Mouse (Mus musculus): ENCODE results near the gene Pdss1. TPM values are rescaled to one million over a fixed set of nuclear protein-coding genes. Genes with fewer than 3 reads are reported as not detected.
"Not testable (repeated sequence)": the region's sequence is repeated elsewhere in the genome, so short reads cannot be mapped to it uniquely, and the experiment has no call there.

The Pdss1 gene
- 23.4 and 25.9 TPM in 2 replicates for polyA plus RNA-seq (2014; fragmentation: Nextera tagmentation; extraction: Ambion mirVana)

DNA sequence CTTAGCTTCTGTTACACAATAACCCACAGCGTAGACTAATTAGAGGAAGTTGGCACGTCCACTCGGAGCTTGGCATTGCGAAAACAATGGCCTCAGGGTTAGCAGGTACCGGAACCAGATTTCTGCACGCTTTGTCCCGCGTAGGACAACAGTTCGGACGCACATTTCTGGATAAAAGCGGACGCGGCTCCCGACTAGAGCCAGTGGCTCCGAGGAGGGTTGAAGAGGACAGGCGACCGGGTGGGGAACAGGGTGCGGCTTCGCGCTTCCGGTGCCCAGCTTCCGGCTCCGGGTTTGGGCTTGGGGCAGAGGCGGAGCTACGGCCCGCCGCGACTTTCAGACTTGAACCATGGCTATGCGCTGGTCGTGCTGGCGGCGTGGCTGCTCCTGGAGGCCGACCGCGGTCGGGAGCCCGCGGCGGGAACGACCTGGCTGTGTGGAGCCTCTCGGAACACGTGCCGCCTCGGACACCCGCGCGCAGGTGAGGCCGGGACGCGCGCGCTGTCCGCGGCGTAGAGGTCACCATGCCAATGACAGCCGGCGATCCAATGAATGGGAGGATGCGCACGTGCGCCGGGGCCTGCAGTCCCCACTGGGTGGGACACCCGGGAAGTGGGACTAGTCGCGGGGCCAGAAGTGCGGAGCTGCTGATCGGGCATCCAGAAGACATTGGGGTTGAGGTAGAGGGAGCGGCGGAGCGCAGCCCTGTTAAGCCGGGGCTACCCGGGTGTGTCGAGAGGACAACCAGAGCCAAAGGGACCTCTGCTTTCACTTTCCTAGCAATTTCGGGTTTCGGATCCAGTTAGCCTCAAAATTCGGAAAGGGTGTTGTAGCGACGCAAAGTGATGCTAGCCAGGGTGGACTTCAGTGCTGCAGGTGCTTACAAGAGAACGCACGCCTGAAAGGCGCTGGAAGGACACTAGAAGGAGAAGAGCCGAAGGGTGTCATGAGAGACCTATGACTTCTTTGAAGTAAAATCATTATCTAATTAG, at the start of gene Pdss1:
Gene Pdss1, plus strand, starts transcription at position 241 of the 992 bp plus-strand sequence.
- peak within 1 kb of the TSS; percentile 71 for H3K4me3 ChIP-seq (ENCODE audit: low read depth, low read length)
- DNase-seq (ENCODE audit: low spot score, missing footprints): peak; percentile 97
- ATAC-seq (ENCODE audit: low FRiP score): peak; percentile 99
- H3K36me3 ChIP-seq (ENCODE audit: control insufficient read depth, insufficient read depth, low read length): no peaks in the 10 kb centered on the region
- under 1% methylated on average over 81 of the region's 81 CpGs for WGBS
- no peaks in the 10 kb centered on the region for H3K4me1 ChIP-seq (ENCODE audit: control insufficient read depth, insufficient read depth, low read length)
- peak within 1 kb of the TSS; percentile 82 for H3K9ac ChIP-seq (ENCODE audit: low read length)
- H3K9me3 ChIP-seq (ENCODE audit: control insufficient read depth, low read length): no peaks in the 10 kb centered on the region
- peak within 1 kb of the TSS; percentile 67 for H3K27ac ChIP-seq (ENCODE audit: low read depth, low read length)
- H3K4me2 ChIP-seq: peak within 1 kb of the TSS; percentile 58
- H3K27me3 ChIP-seq (ENCODE audit: control insufficient read depth, insufficient read depth, low read length): no peaks in the 10 kb centered on the region

DNA sequence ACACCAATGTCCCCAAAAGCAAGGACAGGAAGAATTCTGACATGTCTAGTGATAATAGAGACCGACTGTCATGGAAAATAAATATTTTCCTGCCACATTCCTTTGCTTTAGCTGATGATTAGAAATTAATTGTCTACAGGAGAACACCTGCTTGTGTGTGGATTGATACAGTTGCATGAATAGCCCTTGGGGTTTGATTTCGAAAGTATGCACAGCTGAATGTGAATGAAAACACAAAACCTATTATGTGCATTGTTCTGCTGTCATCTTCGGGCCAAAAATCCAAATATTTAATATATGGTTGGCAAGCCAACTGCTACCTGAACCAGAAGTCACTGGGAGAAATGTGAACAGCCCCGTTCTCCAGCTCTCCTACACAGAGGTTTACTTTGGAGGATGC, 43.4 kb upstream of the Pdss1 start:
- no peaks in the 10 kb centered on the region for H3K9me3 ChIP-seq (ENCODE audit: control insufficient read depth, low read length)
- H3K4me3 ChIP-seq (ENCODE audit: low read depth, low read length): no peak overlapping the region
- no peaks in the 10 kb centered on the region for H3K36me3 ChIP-seq (ENCODE audit: control insufficient read depth, insufficient read depth, low read length)
- DNase-seq (ENCODE audit: low spot score, missing footprints) (no peak), ATAC-seq (ENCODE audit: low FRiP score) (no peak)
- no peaks in the 10 kb centered on the region for H3K4me1 ChIP-seq (ENCODE audit: control insufficient read depth, insufficient read depth, low read length)
- WGBS: 86% methylated on average over 4 of the region's 4 CpGs
- H3K9ac ChIP-seq (ENCODE audit: low read length): no peak overlapping the region
- H3K27ac ChIP-seq (ENCODE audit: low read depth, low read length): no peak overlapping the region
- H3K4me2 ChIP-seq: no peak overlapping the region
- H3K27me3 ChIP-seq (ENCODE audit: control insufficient read depth, insufficient read depth, low read length): no peaks in the 10 kb centered on the region

DNA sequence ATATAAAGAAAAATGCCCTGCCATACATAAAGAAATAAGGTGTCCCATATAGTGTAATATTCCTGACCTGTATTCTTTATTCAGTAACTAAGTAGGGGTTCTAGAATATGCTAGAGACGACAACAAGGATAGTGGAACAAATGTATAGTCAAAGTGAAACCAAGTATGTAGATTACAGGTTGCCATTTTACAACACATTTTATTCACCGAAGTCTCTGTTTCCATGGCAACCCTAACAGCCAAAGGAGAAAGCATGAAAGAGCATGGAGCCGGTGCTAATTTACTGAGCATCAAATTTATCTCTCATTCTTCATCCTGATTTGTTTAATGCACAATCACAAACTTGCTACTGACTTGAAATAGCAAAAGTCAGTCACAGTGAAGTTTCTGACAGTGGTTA, 37.8 kb upstream of the Pdss1 start:
- 50% methylated on average over 3 of the region's 3 CpGs for WGBS
- Histone ChIP-seq H3K9me3 (ENCODE audit: control insufficient read depth, low read length) (no peaks in the 10 kb centered on the region), H3K27ac (ENCODE audit: low read depth, low read length) (no peak overlapping the region), H3K27me3 (ENCODE audit: control insufficient read depth, insufficient read depth, low read length) (no peaks in the 10 kb centered on the region), H3K36me3 (ENCODE audit: control insufficient read depth, insufficient read depth, low read length) (no peaks in the 10 kb centered on the region), H3K9ac (ENCODE audit: low read length) (no peak overlapping the region), H3K4me1 (ENCODE audit: control insufficient read depth, insufficient read depth, low read length) (no peaks in the 10 kb centered on the region), H3K4me2 (no peak overlapping the region), H3K4me3 (ENCODE audit: low read depth, low read length) (no peak overlapping the region)
- ATAC-seq (ENCODE audit: low FRiP score): no peak
- DNase-seq (ENCODE audit: low spot score, missing footprints): no peak

DNA sequence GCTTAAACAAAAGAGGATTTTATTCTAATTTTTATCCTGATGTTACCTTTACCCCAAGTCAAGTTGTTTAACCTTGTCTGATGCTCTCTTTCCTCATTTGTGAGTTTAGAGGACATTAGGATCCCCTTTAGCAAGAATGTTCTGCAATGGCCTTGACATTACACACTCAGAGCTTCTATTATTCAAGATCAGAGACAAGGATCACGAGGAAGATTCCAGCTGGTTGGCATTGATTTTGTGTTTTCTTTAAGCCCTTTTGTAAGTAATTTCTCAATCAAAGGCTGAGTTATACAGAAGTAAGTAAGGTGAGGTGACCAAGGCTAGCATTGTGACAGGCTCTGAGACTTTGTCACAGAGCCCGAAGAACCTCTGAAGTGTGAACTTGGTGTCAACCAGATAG, 33.1 kb upstream of the Pdss1 start:
- no peak for ATAC-seq (ENCODE audit: low FRiP score)
- no peak overlapping the region for H3K4me2 ChIP-seq
- no peaks in the 10 kb centered on the region for H3K9me3 ChIP-seq (ENCODE audit: control insufficient read depth, low read length)
- H3K4me3 ChIP-seq (ENCODE audit: low read depth, low read length): no peak overlapping the region
- WGBS: 84% methylated on average over 2 of the region's 2 CpGs
- H3K27me3 ChIP-seq (ENCODE audit: control insufficient read depth, insufficient read depth, low read length): no peaks in the 10 kb centered on the region
- no peaks in the 10 kb centered on the region for H3K4me1 ChIP-seq (ENCODE audit: control insufficient read depth, insufficient read depth, low read length)
- H3K9ac ChIP-seq (ENCODE audit: low read length): no peak overlapping the region
- no peaks in the 10 kb centered on the region for H3K36me3 ChIP-seq (ENCODE audit: control insufficient read depth, insufficient read depth, low read length)
- H3K27ac ChIP-seq (ENCODE audit: low read depth, low read length): no peak overlapping the region
- no peak for DNase-seq (ENCODE audit: low spot score, missing footprints)

DNA sequence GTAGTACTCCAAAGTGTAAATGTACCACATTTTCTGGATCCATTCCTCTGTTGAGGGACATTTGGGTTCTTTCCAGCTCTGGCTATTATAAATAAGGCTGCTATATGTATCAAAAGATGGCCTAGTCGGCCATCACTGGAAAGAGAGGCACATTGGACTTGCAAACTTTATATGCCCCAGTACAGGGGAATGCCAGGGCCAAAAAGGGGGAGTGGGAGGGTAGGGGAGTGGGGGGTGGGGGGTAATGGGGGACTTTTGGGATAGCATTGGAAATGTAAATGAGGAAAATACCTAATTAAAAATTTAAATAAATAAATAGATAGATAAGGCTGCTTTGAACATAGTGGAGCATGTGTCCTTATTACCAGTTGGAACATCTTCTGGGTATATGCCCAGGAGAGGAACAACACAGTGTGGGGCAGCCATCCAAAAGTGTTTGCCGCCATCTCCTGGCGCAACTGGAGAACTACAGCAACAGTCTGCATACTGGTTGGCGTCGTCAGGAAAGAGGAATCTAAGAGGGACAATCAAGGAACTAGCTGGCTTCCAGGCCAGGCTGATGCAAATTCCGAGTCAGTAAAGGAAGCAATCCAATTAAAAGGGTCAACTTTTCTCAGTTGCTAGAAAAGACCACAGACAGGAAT, 30.8 kb upstream of the Pdss1 start:
- H3K4me1 ChIP-seq (ENCODE audit: control insufficient read depth, insufficient read depth, low read length); H3K4me3 ChIP-seq (ENCODE audit: low read depth, low read length); H3K4me2 ChIP-seq; H3K9me3 ChIP-seq (ENCODE audit: control insufficient read depth, low read length); H3K27ac ChIP-seq (ENCODE audit: low read depth, low read length); H3K36me3 ChIP-seq (ENCODE audit: control insufficient read depth, insufficient read depth, low read length); H3K27me3 ChIP-seq (ENCODE audit: control insufficient read depth, insufficient read depth, low read length); H3K9ac ChIP-seq (ENCODE audit: low read length): not testable (repeated sequence)
- ATAC-seq (ENCODE audit: low FRiP score) (peak; percentile 94), DNase-seq (ENCODE audit: low spot score, missing footprints) (peak; percentile 92)
- 7% methylated on average over 6 of the region's 6 CpGs for WGBS

DNA sequence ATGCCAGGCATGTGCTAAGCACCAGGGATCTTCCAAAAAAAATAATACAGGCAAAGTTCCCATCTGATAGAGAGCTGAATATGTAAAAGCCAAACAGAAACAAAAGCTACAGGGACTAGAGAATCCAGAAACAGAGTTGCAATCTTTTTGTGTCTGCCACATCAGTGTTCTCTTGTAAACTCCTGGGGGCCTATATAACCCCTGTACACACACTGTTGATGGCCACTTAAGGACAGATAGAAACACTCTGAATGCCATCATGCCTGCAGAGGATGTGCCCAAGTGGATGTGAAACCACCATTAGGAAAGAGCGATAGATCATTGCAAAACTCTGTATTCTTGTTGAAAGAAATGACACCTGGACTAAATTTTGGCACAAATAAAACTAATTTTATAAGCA, 29.5 kb upstream of the Pdss1 start:
- no peak for DNase-seq (ENCODE audit: low spot score, missing footprints)
- Histone ChIP-seq H3K9ac (ENCODE audit: low read length) (no peak overlapping the region), H3K9me3 (ENCODE audit: control insufficient read depth, low read length) (no peaks in the 10 kb centered on the region), H3K4me2 (no peak overlapping the region), H3K4me1 (ENCODE audit: control insufficient read depth, insufficient read depth, low read length) (no peaks in the 10 kb centered on the region), H3K36me3 (ENCODE audit: control insufficient read depth, insufficient read depth, low read length) (no peaks in the 10 kb centered on the region), H3K27ac (ENCODE audit: low read depth, low read length) (no peak overlapping the region), H3K27me3 (ENCODE audit: control insufficient read depth, insufficient read depth, low read length) (no peaks in the 10 kb centered on the region), H3K4me3 (ENCODE audit: low read depth, low read length) (no peak overlapping the region)
- 88% methylated on average over 1 of the region's 1 CpGs for WGBS
- ATAC-seq (ENCODE audit: low FRiP score): no peak

DNA sequence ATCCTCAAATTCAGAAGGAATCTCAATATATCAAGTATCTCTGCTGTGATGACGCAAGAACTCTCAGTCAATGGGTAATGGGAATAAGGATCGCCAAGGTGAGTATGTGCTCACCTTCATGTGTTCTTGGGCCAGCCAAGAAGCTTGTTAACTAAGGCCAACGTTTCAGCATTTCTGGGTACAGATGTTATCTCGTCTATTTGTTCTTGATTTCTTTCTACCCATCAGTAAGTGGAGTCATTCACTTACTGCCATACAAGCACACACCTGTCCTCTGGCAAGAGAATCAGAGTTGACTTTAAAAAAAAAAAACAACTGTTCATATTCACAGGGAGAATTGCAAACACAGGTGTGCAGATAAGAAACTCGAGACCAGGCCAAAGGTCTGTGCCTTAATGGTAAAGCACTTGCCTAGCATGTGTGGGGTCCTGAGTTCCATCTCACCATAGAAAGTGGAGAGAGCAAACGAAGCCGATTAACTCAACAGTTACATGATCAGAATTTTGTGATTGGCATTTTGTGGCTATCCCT, 28.4 kb upstream of the Pdss1 start:
- H3K9me3 ChIP-seq (ENCODE audit: control insufficient read depth, low read length): no peaks in the 10 kb centered on the region
- ATAC-seq (ENCODE audit: low FRiP score) (no peak), DNase-seq (ENCODE audit: low spot score, missing footprints) (no peak)
- no peak overlapping the region for H3K9ac ChIP-seq (ENCODE audit: low read length)
- no peak overlapping the region for H3K4me3 ChIP-seq (ENCODE audit: low read depth, low read length)
- H3K27ac ChIP-seq (ENCODE audit: low read depth, low read length): no peak overlapping the region
- no peaks in the 10 kb centered on the region for H3K27me3 ChIP-seq (ENCODE audit: control insufficient read depth, insufficient read depth, low read length)
- H3K4me1 ChIP-seq (ENCODE audit: control insufficient read depth, insufficient read depth, low read length): no peaks in the 10 kb centered on the region
- no peak overlapping the region for H3K4me2 ChIP-seq
- 81% methylated on average over 7 of the region's 7 CpGs for WGBS
- H3K36me3 ChIP-seq (ENCODE audit: control insufficient read depth, insufficient read depth, low read length): no peaks in the 10 kb centered on the region

DNA sequence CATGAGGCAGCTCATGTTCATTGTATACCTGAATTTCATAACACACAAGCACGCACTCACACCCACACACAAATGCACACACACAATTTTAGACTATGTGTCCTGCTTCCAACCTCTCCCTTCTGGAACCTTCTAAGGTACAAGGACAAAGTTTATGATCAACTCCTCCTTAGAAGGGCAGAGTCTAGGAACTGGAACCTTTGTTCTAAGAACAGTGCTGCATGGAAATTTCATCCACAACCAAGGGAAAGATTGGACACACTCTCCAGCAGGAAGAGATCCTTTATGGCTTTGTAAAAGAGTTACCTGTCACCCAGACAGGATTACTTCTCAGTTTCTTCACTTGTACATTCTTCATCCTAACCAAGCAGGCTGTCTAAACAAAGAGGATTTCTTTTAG, 22.2 kb upstream of the Pdss1 start:
- H3K36me3 ChIP-seq (ENCODE audit: control insufficient read depth, insufficient read depth, low read length): no peaks in the 10 kb centered on the region
- no peak overlapping the region for H3K4me2 ChIP-seq
- DNase-seq (ENCODE audit: low spot score, missing footprints) (no peak), ATAC-seq (ENCODE audit: low FRiP score) (no peak)
- H3K9ac ChIP-seq (ENCODE audit: low read length): no peak overlapping the region
- no peak overlapping the region for H3K27ac ChIP-seq (ENCODE audit: low read depth, low read length)
- no peaks in the 10 kb centered on the region for H3K27me3 ChIP-seq (ENCODE audit: control insufficient read depth, insufficient read depth, low read length)
- H3K4me3 ChIP-seq (ENCODE audit: low read depth, low read length): no peak overlapping the region
- no peaks in the 10 kb centered on the region for H3K4me1 ChIP-seq (ENCODE audit: control insufficient read depth, insufficient read depth, low read length)
- no peaks in the 10 kb centered on the region for H3K9me3 ChIP-seq (ENCODE audit: control insufficient read depth, low read length)
- WGBS: 95% methylated on average over 1 of the region's 1 CpGs

DNA sequence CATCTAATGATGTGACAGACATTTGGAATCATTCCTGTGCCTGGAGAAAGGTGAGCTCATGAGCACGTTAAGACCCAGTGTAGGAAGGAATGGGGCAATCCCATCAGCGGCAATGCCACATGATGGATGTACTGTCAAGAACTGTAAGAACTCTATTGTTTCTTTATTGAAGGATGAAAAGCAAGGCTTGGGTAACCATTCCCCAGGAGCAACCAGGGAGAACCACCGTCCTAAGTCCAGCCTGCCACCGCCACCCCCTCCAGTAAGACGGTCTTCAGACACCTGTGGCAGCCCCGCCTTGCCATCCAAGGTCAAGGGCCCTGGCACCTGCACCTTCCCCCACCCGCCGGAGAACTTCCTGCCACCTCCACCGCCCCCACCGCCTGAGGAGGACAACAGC, 20.7 kb upstream of the Pdss1 start:
- 61% methylated on average over 10 of the region's 10 CpGs for WGBS
- H3K4me1 ChIP-seq (ENCODE audit: control insufficient read depth, insufficient read depth, low read length): no peaks in the 10 kb centered on the region

More for the DNA sequence above, 20.7 kb upstream of the Pdss1 start:
- H3K4me2 ChIP-seq: no peak overlapping the region
- no peaks in the 10 kb centered on the region for H3K36me3 ChIP-seq (ENCODE audit: control insufficient read depth, insufficient read depth, low read length)
- no peak overlapping the region for H3K9ac ChIP-seq (ENCODE audit: low read length)
- no peaks in the 10 kb centered on the region for H3K9me3 ChIP-seq (ENCODE audit: control insufficient read depth, low read length)
- DNase-seq (ENCODE audit: low spot score, missing footprints) (no peak), ATAC-seq (ENCODE audit: low FRiP score) (no peak)
- no peak overlapping the region for H3K4me3 ChIP-seq (ENCODE audit: low read depth, low read length)
- no peaks in the 10 kb centered on the region for H3K27me3 ChIP-seq (ENCODE audit: control insufficient read depth, insufficient read depth, low read length)
- H3K27ac ChIP-seq (ENCODE audit: low read depth, low read length): no peak overlapping the region

Measured in midbrain, embryonic 11.5 days (tissue).